Mouse (Mus musculus) embryonic facial prominence, embryonic 13.5 days (tissue): ENCODE data around the gene Oxa1l. TPM values are rescaled to one million over a fixed set of nuclear protein-coding genes. Genes with fewer than 3 reads are reported as not detected.

Experiments
- ATAC-seq: fragments of 200-750 bp; cut with Nextera tagmentation; 2 replicates; pipeline ENCODE4 v1.8.0; 2017; ENCODE audit warnings: low read depth; ENCODE audit not compliant: insufficient number of reproducible peaks, insufficient read depth, low FRiP score, low TSS enrichment
- H3K27ac ChIP-seq: fragments of 300-500 bp; sonication (generic); 2 replicates; pipeline ENCODE4 v1.5.1; 2015; ENCODE audit warnings: moderate library complexity, mild to moderate bottlenecking, inconsistent platforms
- H3K27me3 ChIP-seq: fragments of 300-500 bp; sonication (generic); 2 replicates; pipeline ENCODE4 v1.6.1; 2015; ENCODE audit warnings: mild to moderate bottlenecking, inconsistent platforms
- H3K36me3 ChIP-seq: fragments of 300-500 bp; sonication (generic); 2 replicates; pipeline ENCODE4 v1.6.1; 2015; ENCODE audit warnings: mild to moderate bottlenecking, inconsistent platforms
- H3K4me1 ChIP-seq: fragments of 300-500 bp; sonication (generic); 2 replicates; pipeline ENCODE4 v1.6.1; 2015; ENCODE audit warnings: inconsistent platforms
- H3K4me2 ChIP-seq: fragments of 300-500 bp; sonication (generic); 2 replicates; pipeline ENCODE4 v1.6.1; 2015; ENCODE audit warnings: moderate library complexity, mild to moderate bottlenecking, inconsistent platforms
- H3K4me3 ChIP-seq: fragments of 300-500 bp; sonication (generic); 2 replicates; pipeline ENCODE4 v1.5.1; 2015; ENCODE audit warnings: mild to moderate bottlenecking, inconsistent platforms
- H3K9ac ChIP-seq: fragments of 300-500 bp; sonication (generic); 2 replicates; pipeline ENCODE4 v1.6.1; 2015; ENCODE audit warnings: mild to moderate bottlenecking, inconsistent platforms
- H3K9me3 ChIP-seq: fragments of 300-500 bp; sonication (generic); 2 replicates; pipeline ENCODE4 v1.6.1; 2016; ENCODE audit warnings: inconsistent platforms
- WGBS: fragments of 180-500 bp; shearing (Covaris S2); methylation state at CpG from one replicate; pipeline ENCODE4 v1.1.7; 2015; ENCODE audit warnings: mixed read lengths; 5-methylcytosine and 5-hydroxymethylcytosine counted together
- polyA plus RNA-seq: library from polyadenylated mRNA; unstranded; fragments of >200 nt; fragmentation: Nextera tagmentation; extraction: Ambion mirVana; gene quantifications from 2 replicates; pipeline ENCODE4 v1.2.1, GENCODE M21; 2015

Oxa1l gene
- 49.4 and 53.3 TPM in 2 replicates for polyA plus RNA-seq

GRCm38 (mm10) chr14:54360577-54361340 is at the start of gene Oxa1l:
Gene Oxa1l, plus strand, starts transcription at chr14:54360834.
- Histone ChIP-seq H3K36me3 (peaks cover 29% of the 10 kb centered on the region), H3K9ac (peak within 1 kb of the TSS; percentile 97), H3K4me2 (peak within 1 kb of the TSS; percentile 66), H3K4me1 (peaks cover 13% of the 10 kb centered on the region), H3K27ac (peak within 1 kb of the TSS; percentile 83), H3K27me3 (no peaks in the 10 kb centered on the region), H3K9me3 (no peaks in the 10 kb centered on the region), H3K4me3 (peak within 1 kb of the TSS; percentile 93)
- ATAC-seq: peak; percentile 84
- WGBS: under 1% methylated on average over 48 of the region's 48 CpGs

GRCm38 (mm10) chr14:54311763-54312162 is 48.9 kb upstream of the Oxa1l start:
- H3K27me3 ChIP-seq: no peaks in the 10 kb centered on the region
- H3K4me2 ChIP-seq: no peak overlapping the region
- no peak for ATAC-seq
- no peak overlapping the region for H3K27ac ChIP-seq
- WGBS: 24% methylated on average over 3 of the region's 3 CpGs
- H3K9me3 ChIP-seq: no peaks in the 10 kb centered on the region
- no peak overlapping the region for H3K9ac ChIP-seq
- H3K36me3 ChIP-seq: no peaks in the 10 kb centered on the region
- peaks cover 5% of the 10 kb centered on the region; the same call in 1 of the 2 replicates for H3K4me1 ChIP-seq
- no peak overlapping the region for H3K4me3 ChIP-seq

- WGBS: 60% methylated on average over 18 of the region's 18 CpGs
- Histone ChIP-seq H3K4me2 (no peak overlapping the region), H3K4me3 (no peak overlapping the region)
These were observed 38.9 kb upstream of the Oxa1l start for GRCm38 (mm10) chr14:54321556-54322376.

GRCm38 (mm10) chr14:54324486-54324885 is 36.1 kb upstream of the Oxa1l start:
- H3K4me2 ChIP-seq: no peak overlapping the region
- H3K9me3 ChIP-seq: 0 out of 2 replicates have a peak, but pooled peaks cover 5% of the 10 kb centered on the region
- no peak overlapping the region for H3K27ac ChIP-seq
- no peak for ATAC-seq
- H3K36me3 ChIP-seq: no peaks in the 10 kb centered on the region
- H3K9ac ChIP-seq: no peak overlapping the region
- H3K4me1 ChIP-seq: no peaks in the 10 kb centered on the region
- no peaks in the 10 kb centered on the region for H3K27me3 ChIP-seq
- 76% methylated on average over 5 of the region's 5 CpGs for WGBS
- H3K4me3 ChIP-seq: no peak overlapping the region

More at GRCm38 (mm10) chr14:54321556-54322376, 38.9 kb upstream of the Oxa1l start:
- ATAC-seq: no peak
- Histone ChIP-seq H3K36me3 (no peaks in the 10 kb centered on the region), H3K9me3 (0 out of 2 replicates have a peak, but pooled peaks cover 5% of the 10 kb centered on the region), H3K27ac (no peak overlapping the region), H3K4me1 (no peaks in the 10 kb centered on the region), H3K27me3 (no peaks in the 10 kb centered on the region), H3K9ac (no peak overlapping the region)

GRCm38 (mm10) chr14:54328548-54328947 is 32.1 kb upstream of the Oxa1l start:
- Histone ChIP-seq H3K36me3 (no peaks in the 10 kb centered on the region), H3K4me3 (no peak overlapping the region), H3K4me2 (no peak overlapping the region), H3K4me1 (no peaks in the 10 kb centered on the region), H3K9ac (no peak overlapping the region), H3K9me3 (no peaks in the 10 kb centered on the region), H3K27me3 (no peaks in the 10 kb centered on the region), H3K27ac (no peak overlapping the region)
- WGBS: 82% methylated on average over 2 of the region's 2 CpGs
- no peak for ATAC-seq

- 43% methylated on average over 9 of the region's 9 CpGs for WGBS
- Histone ChIP-seq H3K36me3 (no peaks in the 10 kb centered on the region), H3K4me3 (no peak overlapping the region), H3K9ac (no peak overlapping the region), H3K4me1 (no peaks in the 10 kb centered on the region), H3K4me2 (no peak overlapping the region), H3K9me3 (no peaks in the 10 kb centered on the region), H3K27me3 (no peaks in the 10 kb centered on the region), H3K27ac (no peak overlapping the region)
- ATAC-seq: no peak
These were observed 31.4 kb upstream of the Oxa1l start for GRCm38 (mm10) chr14:54329201-54329600.

- no peak for ATAC-seq
- H3K36me3 ChIP-seq: no peaks in the 10 kb centered on the region
- 92% methylated on average over 1 of the region's 1 CpGs for WGBS
These were observed 29.5 kb upstream of the Oxa1l start for GRCm38 (mm10) chr14:54331178-54331577.

GRCm38 (mm10) chr14:54332176-54333074 is 28.2 kb upstream of the Oxa1l start:
- Histone ChIP-seq H3K4me3 (no peak overlapping the region), H3K4me2 (no peak overlapping the region), H3K36me3 (no peaks in the 10 kb centered on the region), H3K9ac (no peak overlapping the region), H3K9me3 (no peaks in the 10 kb centered on the region), H3K4me1 (no peaks in the 10 kb centered on the region), H3K27ac (no peak overlapping the region), H3K27me3 (no peaks in the 10 kb centered on the region)
- no peak for ATAC-seq
- 59% methylated on average over 5 of the region's 5 CpGs for WGBS

More at GRCm38 (mm10) chr14:54331178-54331577, 29.5 kb upstream of the Oxa1l start:
- no peaks in the 10 kb centered on the region for H3K4me1 ChIP-seq
- no peak overlapping the region for H3K4me3 ChIP-seq
- H3K4me2 ChIP-seq: no peak overlapping the region
- H3K27me3 ChIP-seq: no peaks in the 10 kb centered on the region
- H3K9ac ChIP-seq: no peak overlapping the region
- no peaks in the 10 kb centered on the region for H3K9me3 ChIP-seq
- no peak overlapping the region for H3K27ac ChIP-seq

- H3K4me1 ChIP-seq: no peaks in the 10 kb centered on the region
- no peak overlapping the region for H3K9ac ChIP-seq
- no peak for ATAC-seq
- H3K4me2 ChIP-seq: no peak overlapping the region
- no peaks in the 10 kb centered on the region for H3K27me3 ChIP-seq
- H3K36me3 ChIP-seq: no peaks in the 10 kb centered on the region
- 75% methylated on average over 8 of the region's 8 CpGs for WGBS
- no peaks in the 10 kb centered on the region for H3K9me3 ChIP-seq
- H3K27ac ChIP-seq: no peak overlapping the region
- H3K4me3 ChIP-seq: no peak overlapping the region
These were observed 27.0 kb upstream of the Oxa1l start for GRCm38 (mm10) chr14:54333452-54334189.

- 57% methylated on average over 7 of the region's 7 CpGs for WGBS
- no peaks in the 10 kb centered on the region for H3K27me3 ChIP-seq
- H3K4me1 ChIP-seq: no peaks in the 10 kb centered on the region
- ATAC-seq: no peak
- no peak overlapping the region for H3K9ac ChIP-seq
- H3K4me2 ChIP-seq: no peak overlapping the region
- H3K27ac ChIP-seq: no peak overlapping the region
- peaks cover 4% of the 10 kb centered on the region; the same call in 1 of the 2 replicates for H3K9me3 ChIP-seq
- H3K4me3 ChIP-seq: no peak overlapping the region
- H3K36me3 ChIP-seq: no peaks in the 10 kb centered on the region
These were observed 19.8 kb upstream of the Oxa1l start for GRCm38 (mm10) chr14:54340836-54341235.
